Mouse (Mus musculus): ENCODE results near the gene Gm4907.
"Not testable (repeated sequence)": the region's sequence is repeated elsewhere in the genome, so short reads cannot be mapped to it uniquely, and the experiment has no call there.

Gene Gm4907

DNA sequence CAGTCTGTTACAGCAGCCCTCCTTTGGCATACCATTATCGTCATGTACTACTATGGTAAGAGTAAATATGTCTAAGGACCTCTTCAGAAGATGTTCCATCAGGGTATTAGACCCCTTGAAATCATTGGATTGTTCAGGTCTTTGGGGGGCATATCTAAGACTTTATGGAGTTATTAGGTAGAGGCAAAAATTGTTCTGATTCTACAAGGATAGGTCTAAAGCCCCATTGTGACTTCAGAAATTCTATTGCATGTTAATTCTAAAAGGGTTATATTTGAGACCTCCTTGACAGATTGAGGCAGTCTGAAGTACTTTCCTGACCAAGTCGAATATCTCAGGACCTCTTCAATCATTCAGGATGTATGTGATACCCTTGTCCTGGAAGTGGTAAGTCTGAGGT is at the start of gene Gm4907:
Gm4907 (plus strand) TSS at position 301 of the 400 bp plus-strand sequence.
- not testable (repeated sequence) for DNase-seq (ENCODE audit: low spot score in 2 of 2)

DNA sequence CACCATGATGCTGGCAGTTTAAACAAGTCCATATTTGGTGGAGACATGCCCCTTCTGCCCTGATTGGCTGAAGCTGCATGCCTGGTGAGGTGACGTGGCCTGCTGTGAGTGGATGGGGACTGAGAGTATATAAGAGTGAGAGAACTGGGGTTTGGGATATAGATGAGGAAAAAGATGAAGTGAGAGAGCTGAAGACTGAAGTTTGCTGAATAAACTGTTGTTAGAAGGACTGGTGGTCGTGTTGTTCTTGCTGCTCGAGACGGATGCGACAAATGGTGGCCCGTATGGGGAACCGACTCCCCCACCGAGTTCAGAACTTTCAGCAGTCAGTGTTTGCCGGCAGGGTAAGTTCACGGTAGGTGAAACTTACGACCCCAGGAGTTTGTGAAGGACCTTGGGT is 48.6 kb upstream of the Gm4907 start:
- DNase-seq (ENCODE audit: low spot score in 2 of 2), result not testable (repeated sequence)

DNA sequence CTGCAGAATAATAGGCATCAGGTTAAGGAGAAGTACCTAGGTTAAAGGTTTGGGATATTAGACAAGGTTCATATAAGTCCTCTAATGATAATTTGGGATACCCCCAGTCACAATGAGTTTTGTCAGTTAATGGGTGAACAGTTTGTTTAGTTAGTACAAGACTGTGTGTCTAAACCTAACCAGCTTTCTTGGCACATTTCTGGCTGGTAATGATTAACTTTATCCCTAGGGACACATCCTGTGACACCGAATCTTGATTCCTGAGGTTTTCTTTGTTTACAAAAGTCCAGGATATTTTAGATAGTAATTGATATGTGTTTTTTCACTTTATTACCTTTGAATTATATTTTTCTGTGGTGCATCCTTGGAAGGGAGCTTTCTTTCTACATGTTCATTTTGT is 41.4 kb upstream of the Gm4907 start:
- no peak for DNase-seq (ENCODE audit: low spot score in 2 of 2)

DNA sequence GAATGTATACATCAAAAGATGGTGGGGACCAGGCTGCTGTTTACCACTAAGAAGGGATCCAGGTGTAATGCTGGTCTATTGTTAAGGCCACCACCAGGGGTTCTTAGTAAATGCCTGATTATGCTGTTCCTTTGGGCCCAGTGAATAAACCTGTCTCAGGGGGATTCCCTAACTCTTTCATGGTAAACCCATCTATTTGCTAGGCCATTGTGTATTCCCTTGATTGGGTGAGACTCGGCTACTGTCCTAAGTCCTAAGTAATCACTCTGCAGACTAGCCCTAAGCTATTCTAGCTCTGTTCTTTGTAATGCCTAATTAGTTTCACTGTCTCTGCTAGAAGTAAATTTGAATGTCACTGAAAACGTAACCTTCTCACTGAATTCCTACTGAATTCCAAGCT is 71.8 kb downstream of the Gm4907 start:
- DNase-seq (ENCODE audit: low spot score in 2 of 2), result no peak
